Mouse (Mus musculus): ENCODE measurements around the gene Mmel1. TPM values are rescaled to one million over a fixed set of nuclear protein-coding genes. Genes with fewer than 3 reads are reported as not detected.

Mmel1 gene
- total RNA-seq, 2 experiments from 2014 or later = not detected

GRCm38 (mm10) chr4:154936542-154937255 lies 67.3 kb downstream of the Mmel1 start:
- DNase-seq (ENCODE audit: low spot score) = no peak

DNA sequence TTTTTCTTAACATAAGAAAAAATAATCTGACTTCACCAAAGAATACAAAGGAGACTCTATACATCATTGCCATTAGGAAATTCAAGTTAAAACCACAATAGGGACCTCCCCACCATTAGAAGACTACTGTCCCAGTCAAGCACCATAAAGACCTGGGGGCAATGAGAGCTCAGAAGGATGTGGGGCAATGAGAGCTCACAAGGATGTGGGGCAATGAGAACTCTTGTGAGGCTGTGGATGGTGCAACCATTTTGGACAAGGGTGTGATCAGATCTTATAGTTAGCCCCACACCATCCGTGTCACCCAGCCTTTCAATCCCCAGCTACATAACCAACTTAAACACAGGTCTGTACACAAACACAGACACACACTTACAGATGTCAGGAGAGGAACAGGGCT lies 68.4 kb downstream of the Mmel1 start:
- no peak for DNase-seq (ENCODE audit: low spot score)

GRCm38 (mm10) chr4:154940156-154940555 lies 70.8 kb downstream of the Mmel1 start:
- DNase-seq (ENCODE audit: low spot score) = no peak

- no peak for DNase-seq (ENCODE audit: low spot score)
These were observed 72.4 kb downstream of the Mmel1 start for GRCm38 (mm10) chr4:154941831-154942230.

DNA sequence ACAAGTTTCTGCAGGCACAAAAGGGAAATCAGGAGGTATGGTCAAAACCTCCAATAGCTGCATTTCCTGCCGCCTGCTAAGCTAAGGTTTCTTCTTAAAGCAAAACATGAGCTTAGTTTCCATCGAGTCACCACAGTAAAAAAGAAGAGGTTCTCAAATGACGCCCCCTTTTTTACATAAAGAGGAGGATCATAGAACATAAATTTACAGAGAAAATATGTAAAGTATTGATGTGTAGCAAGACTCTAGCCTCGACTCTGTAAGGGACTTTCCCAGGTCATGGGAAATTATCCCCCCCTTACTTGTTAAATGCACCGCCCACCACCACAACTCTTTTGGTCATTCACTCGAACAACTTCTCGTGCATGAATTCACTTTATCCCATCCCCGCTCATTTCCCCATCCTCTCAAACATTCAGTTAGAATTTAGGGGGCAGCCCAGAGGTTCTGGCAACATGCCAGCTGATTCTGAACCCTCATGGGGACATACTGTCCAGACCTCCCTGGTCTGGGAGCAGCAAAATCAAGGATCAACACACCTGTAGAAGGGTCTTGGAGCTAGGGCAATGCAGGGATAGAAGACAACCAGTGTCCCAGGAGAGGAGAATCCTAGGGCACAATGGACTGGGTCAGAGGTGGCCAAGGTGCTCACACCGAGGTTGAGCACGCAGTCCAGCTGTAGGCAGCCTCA lies 73.4 kb downstream of the Mmel1 start:
- DNase-seq (ENCODE audit: low spot score) = no peak

GRCm38 (mm10) chr4:154943323-154944039 lies 74.1 kb downstream of the Mmel1 start:
- no peak for DNase-seq (ENCODE audit: low spot score)

DNA sequence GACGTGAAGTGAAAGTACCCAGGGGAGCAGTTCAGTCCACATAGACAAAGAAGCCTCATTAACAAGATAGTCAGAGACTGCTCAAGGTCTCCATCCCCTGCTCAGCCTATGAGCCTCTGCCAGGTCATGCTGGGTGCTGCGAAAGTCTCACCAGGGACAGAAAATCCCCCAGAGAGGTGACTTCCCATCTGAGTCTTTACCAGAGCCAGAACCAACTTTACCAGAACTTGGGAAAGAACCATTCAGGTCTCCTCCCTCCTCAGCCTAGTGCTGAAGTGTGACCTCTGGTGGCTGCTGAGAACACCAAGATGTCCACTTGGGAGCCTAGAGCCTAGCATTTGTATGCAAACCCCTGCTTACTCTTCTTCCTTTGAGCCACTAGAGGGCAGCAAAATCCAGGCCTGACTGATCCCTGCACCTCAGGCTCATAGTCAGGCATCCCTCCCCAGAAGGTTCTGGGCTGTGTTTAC lies 74.8 kb downstream of the Mmel1 start:
- peak; percentile 89 for DNase-seq (ENCODE audit: low spot score)

Other genes with a start within 250 kb of the Mmel1 start
- gene Prdm16, start 232.7 kb upstream of the Mmel1 start, total RNA-seq (2021) = 1 to 10 TPM; 1.4 to 2.0 TPM
- gene Actrt2, start 201.7 kb upstream of the Mmel1 start, total RNA-seq (2021) = not detected
- gene Ttc34, start 32.1 kb upstream of the Mmel1 start, total RNA-seq (2021) = under 1 TPM in 1 of 2 experiments, not detected in 1; 0.14 TPM
- 10 to 100 TPM; 69.5 to 73.0 TPM for gene Fam213b, start 29.6 kb downstream of the Mmel1 start, total RNA-seq (2021)
- gene Tnfrsf14, start 59.0 kb downstream of the Mmel1 start, total RNA-seq (2021) = 1 to 10 TPM; 1.3 to 1.9 TPM
- not detected for gene Hes5, start 91.3 kb downstream of the Mmel1 start, total RNA-seq (2021)
- 10 to 100 TPM; 31.9 to 35.6 TPM for gene Pank4, start 94.5 kb downstream of the Mmel1 start, total RNA-seq (2021)
- gene Plch2, start 187.2 kb downstream of the Mmel1 start, total RNA-seq (2021) = under 1 TPM; 0.09 TPM
- gene Pex10, start 197.4 kb downstream of the Mmel1 start, total RNA-seq (2021) = 10 to 100 TPM; 11.2 to 12.6 TPM
- gene Rer1, start 216.8 kb downstream of the Mmel1 start, total RNA-seq (2021) = 10 to 100 TPM; 53.0 to 58.0 TPM
- 1 to 10 TPM in 1 of 2 experiments, under 1 TPM in 1; 1.00 to 1.9 TPM for gene Morn1, start 217.0 kb downstream of the Mmel1 start, total RNA-seq (2021)